ENCODE assay signal across 13 mouse cellular contexts in the genomic region with DNA sequence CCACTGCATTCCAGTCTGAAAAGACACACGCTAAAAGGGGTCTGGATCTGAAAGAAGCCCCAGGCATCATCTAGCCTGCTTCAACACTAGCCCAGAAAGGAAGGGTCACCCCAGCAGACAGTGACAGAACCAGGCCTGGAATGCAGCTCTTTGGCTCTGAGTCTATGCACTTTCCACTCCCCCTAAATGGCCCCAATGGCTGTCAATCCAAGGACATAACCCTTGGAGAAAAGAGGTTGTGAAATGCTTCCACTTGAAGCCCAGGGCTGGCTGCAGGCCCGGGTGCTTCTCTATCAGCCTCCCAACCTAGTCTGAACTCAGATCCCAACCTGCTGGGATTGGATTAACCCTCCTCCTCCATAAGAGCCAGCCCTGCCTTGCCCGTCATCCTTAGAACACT.
DNase-seq lines count a peak whose midpoint lies in the region; ATAC-seq lines count a peak whose summit lies in the region.
"Had no signal": no experiment of that assay in that cellular context is flagged by ENCODE, and none has a peak within 500 bp of the region (broad histone marks: within the 10 kb centered on the region; RNA-seq: fewer than 3 reads in every experiment).

No protein-coding gene starts in this region.

- H3K4me3 ChIP-seq in hindbrain, embryonic 13.5 days: no peak overlapping the region
- H3K4me3 ChIP-seq: liver, embryonic 12.5 days had no signal

- H3K9me3 ChIP-seq in hindbrain, embryonic 13.5 days: no peaks in the 10 kb centered on the region
- H3K9me3 ChIP-seq: liver, embryonic 12.5 days had no signal

- DNase-seq in 3T3-L1 (ENCODE audit: low read depth, low spot score): peak; percentile 90
- DNase-seq in adrenal gland, adult 18-20 months (ENCODE audit: low spot score in 2 of 2): peak; percentile 40 to 51
- peak; percentile 86 to 88 for DNase-seq in heart, adult 18-20 months
- DNase-seq in heart, postnatal 4 days: peak; percentile 77
- DNase-seq in spleen, adult 18-20 months: no peak
- no peak for DNase-seq in yolk sac, embryonic 10.5 days (ENCODE audit: low spot score)
- DNase-seq: midbrain, embryonic 14.5 days; thymus, postnatal 4 days had no signal

- no peaks in the 10 kb centered on the region for H3K27me3 ChIP-seq in hindbrain, embryonic 13.5 days
- H3K27me3 ChIP-seq: liver, embryonic 12.5 days had no signal

- no peak for ATAC-seq in megakaryocyte, adult 5-6 weeks (ENCODE audit: poor library complexity, severe bottlenecking)
- no peak for ATAC-seq in hindbrain, embryonic 13.5 days (ENCODE audit: low FRiP score)
- ATAC-seq: hindbrain, embryonic 16.5 days; liver, embryonic 12.5 days had no signal

- H3K36me3 ChIP-seq in hindbrain, embryonic 13.5 days: no peaks in the 10 kb centered on the region
- H3K36me3 ChIP-seq: G1E; liver, embryonic 12.5 days had no signal

- no peak overlapping the region for H3K9ac ChIP-seq in hindbrain, embryonic 13.5 days
- H3K9ac ChIP-seq: liver, embryonic 12.5 days had no signal

- H3K4me1 ChIP-seq in hindbrain, embryonic 13.5 days (replicated peaks): peaks cover 3% of the 10 kb centered on the region; the same call in 1 of the 2 replicates
- H3K4me1 ChIP-seq: liver, embryonic 12.5 days had no signal

- 75% methylated on average over 3 of the region's 3 CpGs for WGBS in hindbrain, embryonic 13.5 days

- H3K27ac ChIP-seq in hindbrain, embryonic 13.5 days: no peak overlapping the region
- H3K27ac ChIP-seq: liver, embryonic 12.5 days had no signal

- no peak overlapping the region for H3K4me2 ChIP-seq in hindbrain, embryonic 13.5 days
- H3K4me2 ChIP-seq: liver, embryonic 12.5 days had no signal

Comparison
In these comparisons a context has a peak if more than half of its experiments do, and no peak if none do; other contexts are left out.
1. DNase-seq: peak in 3T3-L1 (single experiment), adrenal gland, adult 18-20 months (2 of 2), heart, adult 18-20 months (2 of 2) and heart, postnatal 4 days (single experiment); none in spleen, adult 18-20 months (0 of 2) and yolk sac, embryonic 10.5 days (single experiment).